Mouse (Mus musculus) stomach, embryonic 15.5 days (tissue): ENCODE results near the gene Yod1. TPM values are rescaled to one million over a fixed set of nuclear protein-coding genes. Genes with fewer than 3 reads are reported as not detected.
A peak's percentile ranks its signal among the peaks of the same experiment; 100 is the strongest.

Source experiments
- ATAC-seq: fragments of 200-750 bp; cut with Nextera tagmentation; 2 replicates; pipeline ENCODE4 v1.8.0; 2017; ENCODE audit warnings: low read depth, moderate number of reproducible peaks, moderate TSS enrichment; ENCODE audit not compliant: insufficient read depth, low FRiP score
- H3K27ac ChIP-seq: fragments of 300-500 bp; sonication (generic); 2 replicates; pipeline ENCODE4 v1.5.1; 2015; ENCODE audit warnings: mild to moderate bottlenecking, inconsistent platforms
- H3K27me3 ChIP-seq: fragments of 300-500 bp; sonication (generic); replicated peaks from 2 replicates; pipeline ENCODE4 v1.6.1; 2015; ENCODE audit warnings: inconsistent platforms
- H3K36me3 ChIP-seq: fragments of 300-500 bp; sonication (generic); 2 replicates; pipeline ENCODE4 v1.6.1; 2015; ENCODE audit warnings: inconsistent platforms
- H3K4me1 ChIP-seq: fragments of 300-500 bp; sonication (generic); 2 replicates; pipeline ENCODE4 v1.6.1; 2015; ENCODE audit warnings: inconsistent platforms
- H3K4me2 ChIP-seq: fragments of 300-500 bp; sonication (generic); 2 replicates; pipeline ENCODE4 v1.6.1; 2015; ENCODE audit warnings: mild to moderate bottlenecking, inconsistent platforms
- H3K4me3 ChIP-seq: fragments of 300-500 bp; sonication (generic); replicated peaks from 2 replicates; pipeline ENCODE4 v1.5.1; 2015; ENCODE audit warnings: inconsistent platforms
- H3K9ac ChIP-seq: fragments of 300-500 bp; sonication (generic); 2 replicates; pipeline ENCODE4 v1.6.1; 2015; ENCODE audit warnings: inconsistent platforms
- H3K9me3 ChIP-seq: fragments of 300-500 bp; sonication (generic); 2 replicates; pipeline ENCODE4 v1.6.1; 2016; ENCODE audit warnings: inconsistent platforms
- WGBS: fragments of 180-500 bp; shearing (Covaris S2); methylation state at CpG from one replicate; pipeline ENCODE4 v1.1.7; 2015; 5-methylcytosine and 5-hydroxymethylcytosine counted together
- polyA plus RNA-seq: library from polyadenylated mRNA; unstranded; fragments of >200 nt; fragmentation: Nextera tagmentation; extraction: Ambion mirVana; gene quantifications from 2 replicates; pipeline ENCODE4 v1.2.1, GENCODE M21; 2015

Yod1 gene
- polyA plus RNA-seq, 1 experiment from 2014 or later, result 15.1 TPM

DNA sequence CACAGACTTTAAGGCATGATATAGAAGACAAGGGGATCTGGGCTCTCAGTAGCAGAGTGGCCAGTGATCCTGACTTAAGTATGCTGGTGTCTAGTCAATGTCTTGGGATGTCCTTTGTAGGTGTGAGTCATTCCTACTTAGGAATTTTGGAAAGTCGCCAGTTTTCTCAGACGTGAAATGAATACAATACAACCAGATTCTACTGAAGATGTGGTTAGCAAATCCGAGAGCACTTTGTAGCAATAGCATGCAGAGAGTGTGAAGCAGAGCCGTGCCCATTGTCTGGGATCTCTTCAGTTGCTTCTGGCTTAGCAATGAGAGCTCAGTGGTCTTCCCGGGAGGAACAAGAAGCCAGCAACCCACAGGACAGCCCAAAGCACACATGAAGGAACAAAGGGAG lies 17.3 kb downstream of the Yod1 start:
- H3K27me3 ChIP-seq, result no peaks in the 10 kb centered on the region
- ATAC-seq, result no peak
- H3K27ac ChIP-seq, result peak overlapping the region; percentile 84
- peak overlapping the region; percentile 20 for H3K4me3 ChIP-seq
- peak overlapping the region; percentile 44 for H3K4me2 ChIP-seq
- H3K9me3 ChIP-seq, result no peaks in the 10 kb centered on the region
- no peak overlapping the region for H3K9ac ChIP-seq
- no peaks in the 10 kb centered on the region for H3K36me3 ChIP-seq
- H3K4me1 ChIP-seq, result peaks cover 11% of the 10 kb centered on the region
- WGBS, result 37% methylated on average over 5 of the region's 5 CpGs

DNA sequence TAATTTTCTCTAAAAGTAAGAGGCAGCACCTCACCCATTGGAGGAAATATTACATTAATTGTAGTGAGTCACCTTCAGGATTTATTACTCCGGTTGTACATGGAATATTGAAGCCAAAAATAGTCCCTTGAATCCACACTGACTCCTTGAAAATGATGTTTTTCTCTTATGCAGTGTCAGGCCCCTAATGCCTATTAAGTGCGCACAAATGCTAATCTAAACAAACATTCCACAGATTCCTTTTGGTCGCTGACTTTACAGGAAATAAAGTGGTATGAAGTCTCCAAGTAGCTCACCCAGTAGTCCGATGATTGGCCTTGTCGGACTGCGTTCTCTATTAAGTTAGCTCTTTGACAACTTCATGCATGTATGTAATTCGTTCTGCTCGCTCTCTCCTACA lies 17.7 kb downstream of the Yod1 start:
- Histone ChIP-seq H3K4me1 (peaks cover 11% of the 10 kb centered on the region), H3K9me3 (no peaks in the 10 kb centered on the region), H3K27me3 (no peaks in the 10 kb centered on the region), H3K36me3 (no peaks in the 10 kb centered on the region), H3K4me2 (peak overlapping the region; percentile 44), H3K27ac (peak overlapping the region; percentile 84), H3K9ac (no peak overlapping the region), H3K4me3 (peak overlapping the region; percentile 20)
- no peak for ATAC-seq
- WGBS, result 38% methylated on average over 8 of the region's 8 CpGs

DNA sequence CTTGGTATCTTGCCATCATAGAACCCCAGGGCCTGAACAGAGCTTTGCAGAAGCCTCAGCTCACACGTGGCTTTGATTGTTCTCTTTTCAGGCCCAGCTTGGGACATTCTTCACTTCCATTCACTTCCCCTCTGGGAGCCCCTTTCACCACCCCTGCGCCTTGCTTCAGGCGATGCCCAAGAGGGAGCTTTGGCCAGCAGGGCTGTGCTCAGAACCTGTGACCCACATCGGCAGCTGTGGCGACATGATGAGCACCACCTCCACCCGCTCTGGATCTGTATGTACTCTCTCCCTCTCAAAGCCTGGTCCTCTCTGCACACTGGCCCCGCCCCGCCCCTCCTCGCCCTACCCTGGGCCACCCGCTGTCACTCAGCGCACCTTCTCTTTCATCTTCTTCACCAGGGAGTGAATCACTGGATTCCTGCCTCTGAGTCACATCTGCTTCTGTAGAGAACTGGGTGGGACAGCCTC lies 20.3 kb downstream of the Yod1 start:
- no peak overlapping the region for H3K4me3 ChIP-seq
- H3K4me1 ChIP-seq, result peaks cover 19% of the 10 kb centered on the region
- 31% methylated on average over 11 of the region's 11 CpGs for WGBS
- no peaks in the 10 kb centered on the region for H3K36me3 ChIP-seq
- H3K27me3 ChIP-seq, result no peaks in the 10 kb centered on the region
- H3K9me3 ChIP-seq, result no peaks in the 10 kb centered on the region
- H3K9ac ChIP-seq, result no peak overlapping the region
- 0 out of 2 replicates have a peak, but pooled peaks have one; percentile 9 for ATAC-seq
- no peak overlapping the region; the same call in 1 of the 2 replicates for H3K4me2 ChIP-seq
- H3K27ac ChIP-seq, result peak overlapping the region; percentile 18; the same call in 1 of the 2 replicates

DNA sequence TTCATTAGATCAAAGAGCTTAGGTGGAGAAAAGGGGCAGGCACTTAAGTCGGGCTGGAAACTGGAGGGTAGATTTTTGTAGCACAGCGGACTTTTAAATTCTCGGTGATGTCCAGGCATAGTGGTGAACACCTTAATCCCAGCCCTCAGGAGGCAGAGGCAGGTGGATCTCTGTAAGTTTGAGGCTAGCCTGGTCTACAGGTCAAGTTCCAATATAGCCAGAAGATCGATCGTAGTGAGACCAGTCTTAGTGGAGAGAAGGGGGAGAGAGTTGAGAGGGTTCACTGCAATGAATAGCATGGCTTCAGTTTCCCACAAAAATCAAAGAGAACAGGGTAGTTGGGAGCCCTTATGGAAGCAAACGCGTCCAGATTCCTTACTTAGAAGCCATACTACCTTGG lies 20.8 kb downstream of the Yod1 start:
- no peak for ATAC-seq
- peaks cover 19% of the 10 kb centered on the region for H3K4me1 ChIP-seq
- no peak overlapping the region for H3K4me3 ChIP-seq
- no peaks in the 10 kb centered on the region for H3K9me3 ChIP-seq
- peaks cover 2% of the 10 kb centered on the region; the same call in 1 of the 2 replicates for H3K36me3 ChIP-seq
- no peak overlapping the region for H3K4me2 ChIP-seq
- no peak overlapping the region for H3K9ac ChIP-seq
- no peaks in the 10 kb centered on the region for H3K27me3 ChIP-seq
- no peak overlapping the region for H3K27ac ChIP-seq
- WGBS, result 86% methylated on average over 7 of the region's 7 CpGs

GRCm38 (mm10) chr1:130738551-130739106 lies 21.5 kb downstream of the Yod1 start:
- no peak overlapping the region for H3K9ac ChIP-seq
- ATAC-seq, result no peak
- no peaks in the 10 kb centered on the region for H3K27me3 ChIP-seq

DNA sequence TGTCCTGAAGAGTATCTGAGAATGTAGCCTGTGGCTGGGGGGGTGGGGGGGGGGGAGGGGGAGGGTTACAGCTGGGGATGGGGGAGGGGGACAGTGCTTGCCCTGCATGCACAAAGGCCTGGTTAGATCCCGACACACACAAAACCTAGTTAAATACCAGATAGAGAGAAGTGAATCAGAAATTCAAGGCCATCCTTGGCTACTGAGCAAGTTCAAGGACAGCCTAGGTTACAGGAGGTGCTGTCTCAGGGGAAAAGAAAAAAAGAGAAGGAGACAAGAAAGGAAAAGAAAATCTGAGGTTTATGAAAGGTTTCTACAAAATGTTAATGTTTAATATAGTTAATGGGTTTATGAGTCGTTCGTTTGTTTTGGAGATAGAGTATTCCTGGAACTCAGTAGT lies 22.5 kb downstream of the Yod1 start:
- 63% methylated on average over 3 of the region's 3 CpGs for WGBS
- no peak overlapping the region for H3K4me2 ChIP-seq
- H3K4me1 ChIP-seq, result peaks cover 23% of the 10 kb centered on the region
- H3K36me3 ChIP-seq, result peaks cover 2% of the 10 kb centered on the region; the same call in 1 of the 2 replicates
- ATAC-seq, result no peak
- no peaks in the 10 kb centered on the region for H3K9me3 ChIP-seq
- H3K27me3 ChIP-seq, result no peaks in the 10 kb centered on the region
- no peak overlapping the region for H3K9ac ChIP-seq
- no peak overlapping the region for H3K27ac ChIP-seq
- no peak overlapping the region for H3K4me3 ChIP-seq

More at GRCm38 (mm10) chr1:130738551-130739106, 21.5 kb downstream of the Yod1 start:
- Histone ChIP-seq H3K27ac (no peak overlapping the region), H3K4me3 (no peak overlapping the region), H3K9me3 (no peaks in the 10 kb centered on the region), H3K4me1 (peaks cover 22% of the 10 kb centered on the region), H3K36me3 (peaks cover 2% of the 10 kb centered on the region; the same call in 1 of the 2 replicates), H3K4me2 (no peak overlapping the region)
- 69% methylated on average over 3 of the region's 3 CpGs for WGBS

- H3K27me3 ChIP-seq, result no peaks in the 10 kb centered on the region
- no peak overlapping the region for H3K4me3 ChIP-seq
- H3K9me3 ChIP-seq, result no peaks in the 10 kb centered on the region
- H3K9ac ChIP-seq, result no peak overlapping the region
- WGBS, result 58% methylated on average over 4 of the region's 4 CpGs
- ATAC-seq, result no peak
- no peak overlapping the region for H3K4me2 ChIP-seq
- peaks cover 21% of the 10 kb centered on the region for H3K4me1 ChIP-seq
- H3K27ac ChIP-seq, result peak overlapping the region; percentile 36; the same call in 1 of the 2 replicates
- H3K36me3 ChIP-seq, result peaks cover 2% of the 10 kb centered on the region; the same call in 1 of the 2 replicates
Observed at GRCm38 (mm10) chr1:130740227-130740648, 23.1 kb downstream of the Yod1 start.

DNA sequence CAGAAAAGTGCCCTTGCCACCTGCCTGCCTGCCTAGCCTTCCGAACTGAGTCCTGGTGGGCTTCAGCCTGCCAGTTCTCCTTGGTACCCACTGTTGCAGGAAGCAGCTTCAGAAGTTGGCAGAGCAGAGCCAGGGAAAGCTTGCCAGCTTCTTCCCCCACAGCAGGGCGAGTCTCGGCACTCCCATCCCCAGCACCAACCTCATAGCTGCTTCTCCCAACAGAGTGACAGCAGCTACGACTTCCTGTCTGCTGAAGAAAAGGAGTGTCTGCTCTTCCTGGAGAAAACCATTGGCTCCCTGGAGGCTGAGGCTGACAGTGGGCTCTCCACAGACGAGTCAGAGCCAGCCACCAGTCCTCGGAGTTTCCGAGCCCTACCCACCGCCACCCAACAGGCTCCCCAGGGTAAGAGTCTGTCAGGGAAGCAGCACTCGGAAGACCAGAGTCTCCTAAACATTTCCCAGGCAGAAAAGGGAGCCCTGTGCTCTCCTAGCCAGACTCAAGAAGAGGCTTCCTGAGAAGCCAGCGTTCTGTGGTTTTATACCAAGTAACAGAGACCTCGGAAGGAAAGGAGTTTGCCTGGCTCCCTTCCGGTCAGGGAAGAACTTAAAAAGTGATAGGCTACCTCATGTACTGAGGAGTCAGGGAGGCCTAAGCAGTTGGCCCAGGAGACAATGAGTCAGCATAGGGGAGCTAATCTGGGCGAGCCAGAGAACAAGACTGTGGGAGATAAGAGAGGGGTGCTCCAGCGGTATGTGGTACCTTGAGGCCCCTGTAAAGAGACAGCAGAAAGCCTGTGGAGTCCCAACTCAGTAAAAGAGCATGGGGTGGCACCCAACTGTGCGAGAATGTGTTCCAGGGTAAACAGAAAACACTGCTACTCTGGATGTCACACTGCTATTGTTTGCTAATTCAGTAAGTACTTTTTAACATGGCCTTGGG lies 23.9 kb downstream of the Yod1 start:
- peaks cover 17% of the 10 kb centered on the region; the same call in 1 of the 2 replicates for H3K4me1 ChIP-seq
- no peak overlapping the region for H3K4me2 ChIP-seq
- no peaks in the 10 kb centered on the region for H3K27me3 ChIP-seq
- 55% methylated on average over 15 of the region's 15 CpGs for WGBS
- no peak overlapping the region for H3K9ac ChIP-seq
- peak; percentile 94 for ATAC-seq
- H3K36me3 ChIP-seq, result peaks cover 2% of the 10 kb centered on the region; the same call in 1 of the 2 replicates
- H3K9me3 ChIP-seq, result no peaks in the 10 kb centered on the region
- no peak overlapping the region for H3K4me3 ChIP-seq
- peak overlapping the region; percentile 36 for H3K27ac ChIP-seq

DNA sequence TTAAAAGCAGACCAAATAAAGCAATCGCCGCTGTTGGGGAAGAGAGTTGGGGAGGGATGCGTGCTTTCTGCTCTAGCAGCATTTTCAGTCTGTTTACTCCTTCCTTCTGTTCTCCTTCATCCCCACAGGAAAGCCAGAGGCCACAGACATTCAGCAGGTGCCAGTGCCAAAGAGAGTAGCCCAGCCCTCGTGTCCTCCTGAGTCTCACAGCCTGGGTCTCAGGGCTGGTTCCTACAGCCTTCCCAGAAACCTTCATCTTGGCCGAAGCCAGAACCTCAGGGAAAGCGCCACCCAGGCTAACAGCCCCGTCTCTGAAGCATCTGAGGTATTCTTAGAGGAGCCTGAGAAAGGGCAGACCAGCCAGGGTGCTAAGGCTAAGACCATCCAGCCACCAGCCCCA lies 25.1 kb downstream of the Yod1 start:
- H3K27ac ChIP-seq, result no peak overlapping the region
- H3K4me2 ChIP-seq, result no peak overlapping the region
- peaks cover 17% of the 10 kb centered on the region; the same call in 1 of the 2 replicates for H3K4me1 ChIP-seq
- ATAC-seq, result no peak
- H3K36me3 ChIP-seq, result peaks cover 2% of the 10 kb centered on the region; the same call in 1 of the 2 replicates
- no peak overlapping the region for H3K9ac ChIP-seq
- WGBS, result 78% methylated on average over 7 of the region's 7 CpGs
- no peaks in the 10 kb centered on the region for H3K9me3 ChIP-seq
- no peaks in the 10 kb centered on the region for H3K27me3 ChIP-seq
- H3K4me3 ChIP-seq, result no peak overlapping the region

- H3K9me3 ChIP-seq, result no peaks in the 10 kb centered on the region
- 73% methylated on average over 1 of the region's 1 CpGs for WGBS
- no peak overlapping the region for H3K4me2 ChIP-seq
- H3K4me3 ChIP-seq, result no peak overlapping the region
- H3K4me1 ChIP-seq, result peaks cover 17% of the 10 kb centered on the region; the same call in 1 of the 2 replicates
- ATAC-seq, result no peak
- H3K27ac ChIP-seq, result no peak overlapping the region; the same call in 1 of the 2 replicates
- no peak overlapping the region for H3K9ac ChIP-seq
- H3K27me3 ChIP-seq, result no peaks in the 10 kb centered on the region
- peaks cover 2% of the 10 kb centered on the region; the same call in 1 of the 2 replicates for H3K36me3 ChIP-seq
Observed at GRCm38 (mm10) chr1:130743775-130744174, 26.6 kb downstream of the Yod1 start.

DNA sequence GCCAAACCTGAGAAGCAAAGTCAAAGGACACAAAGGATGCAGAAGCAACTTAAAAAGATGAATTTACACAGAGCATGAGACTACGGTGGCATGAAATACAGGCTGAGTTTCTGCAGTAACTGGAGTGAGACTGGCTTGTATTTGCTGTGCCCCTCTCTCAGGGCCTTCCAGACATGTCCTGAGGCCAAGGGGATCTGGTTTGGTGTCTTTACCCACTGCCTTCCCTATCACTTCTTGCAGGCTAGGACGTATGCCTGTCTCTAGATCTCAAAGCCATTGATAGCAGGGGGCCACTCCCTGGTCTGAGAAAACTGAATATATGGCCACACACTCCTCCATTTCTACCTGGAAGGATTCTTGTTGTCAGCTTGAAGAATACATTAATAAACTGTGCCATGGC lies 27.1 kb downstream of the Yod1 start:
- WGBS, result 56% methylated on average over 2 of the region's 2 CpGs
- peaks cover 2% of the 10 kb centered on the region; the same call in 1 of the 2 replicates for H3K36me3 ChIP-seq
- 0 out of 2 replicates have a peak, but pooled peaks have one; percentile 48 for ATAC-seq
- peaks cover 17% of the 10 kb centered on the region; the same call in 1 of the 2 replicates for H3K4me1 ChIP-seq
- H3K27ac ChIP-seq, result no peak overlapping the region; the same call in 1 of the 2 replicates
- no peak overlapping the region for H3K4me2 ChIP-seq
- H3K9me3 ChIP-seq, result no peaks in the 10 kb centered on the region
- H3K9ac ChIP-seq, result no peak overlapping the region
- H3K4me3 ChIP-seq, result no peak overlapping the region
- H3K27me3 ChIP-seq, result no peaks in the 10 kb centered on the region
